Mouse (Mus musculus) frontal cortex, postnatal 14 days (tissue): ENCODE measurements at regions not wholly inside any gene's neighbourhood (a gene's known extent, or its start where the extent isn't known, plus 50 kb on each side); places are given as distances from the start of the nearest gene placed in this dataset.
A peak's percentile ranks its signal among the peaks of the same experiment; 100 is the strongest.

ENCODE experiments used
- DNase-seq, 2 experiments: peaks; one replicate each; pipeline ENCODE4 v3.0.0; 2022; ENCODE audit warnings: low spot score in 2 of 2

DNA sequence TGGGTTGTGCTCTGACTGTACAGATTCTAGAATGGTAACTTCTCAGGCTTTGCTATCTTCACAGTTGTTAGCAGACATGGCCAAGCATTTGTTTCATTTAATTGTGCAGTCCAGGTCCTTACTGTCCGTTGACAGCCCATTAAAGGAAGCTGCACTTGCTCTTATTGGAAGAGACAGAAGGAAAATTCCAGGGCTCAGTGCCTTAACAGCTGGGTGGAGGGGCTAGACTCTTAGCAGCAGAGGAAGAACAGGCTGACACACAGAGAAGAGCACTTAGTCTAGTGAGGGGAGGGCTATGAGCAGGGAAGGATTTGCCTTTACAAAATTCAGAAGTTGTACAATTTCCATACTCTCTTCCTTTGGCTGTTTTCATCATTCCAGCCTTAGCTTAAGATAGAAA is 161.5 kb upstream of the Ghitm start:
- no peak for DNase-seq

DNA sequence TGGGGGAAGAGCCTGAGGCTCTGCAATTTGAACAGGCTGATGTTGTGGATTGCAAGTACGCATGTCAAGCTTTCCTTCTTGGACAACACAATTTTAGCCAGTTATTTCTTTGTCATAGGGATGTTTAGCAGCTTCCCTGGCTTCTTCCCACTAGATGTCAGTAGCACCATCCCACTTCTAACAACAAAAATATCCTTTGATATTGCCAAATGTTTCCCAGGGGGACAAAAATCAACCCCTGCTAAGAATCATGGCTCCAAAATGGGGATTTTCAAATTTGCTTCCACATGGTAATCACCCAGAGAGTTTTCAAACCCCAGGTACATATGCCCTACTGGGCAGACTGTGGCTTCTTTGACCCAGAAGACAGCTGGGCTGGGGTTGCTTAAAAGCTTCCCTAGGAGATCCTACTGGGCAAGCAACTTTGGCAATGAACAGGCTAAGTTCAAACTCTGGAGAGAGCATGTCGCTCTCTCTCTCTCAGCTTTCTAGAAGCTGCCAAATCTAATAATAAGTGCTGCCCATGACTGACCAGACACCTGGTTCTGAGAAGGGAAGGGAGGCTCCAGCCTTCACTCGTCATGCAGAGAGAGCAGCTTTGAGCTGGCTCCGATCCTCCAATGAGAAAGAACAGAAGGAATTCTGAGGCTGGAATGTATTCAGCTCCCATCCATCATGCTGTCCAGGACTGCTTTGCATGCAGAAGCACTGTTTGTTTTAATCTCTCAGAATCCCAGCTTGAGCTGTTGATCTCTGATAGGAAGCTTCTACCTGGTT is 157.2 kb upstream of the Ghitm start:
- no peak for DNase-seq

- no peak for DNase-seq
These were observed 149.3 kb upstream of the Ghitm start for GRCm38 (mm10) chr14:37284391-37284790.

DNA sequence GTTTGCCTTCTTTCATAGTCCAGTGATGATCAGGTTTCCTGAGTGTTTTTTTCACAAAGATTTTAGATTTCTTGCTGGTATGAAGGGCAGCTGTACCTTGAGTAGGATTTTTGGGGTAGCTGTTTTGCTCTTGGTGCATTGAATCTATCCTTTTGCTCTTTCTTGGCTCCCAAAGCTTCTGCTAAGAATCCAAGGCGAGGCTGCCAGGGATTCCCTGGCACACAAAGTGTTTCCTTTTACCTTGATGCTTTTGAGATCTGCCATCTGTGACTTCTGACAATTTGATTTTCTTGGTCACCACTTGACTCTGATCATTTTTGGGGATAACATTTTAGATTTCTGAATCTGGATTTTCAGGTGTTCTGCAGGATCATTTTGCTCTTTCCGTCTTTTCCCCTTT is 144.3 kb upstream of the Ghitm start:
- DNase-seq, result no peak

- DNase-seq, result peak; percentile 9 to 19
These were observed 141.9 kb upstream of the Ghitm start for GRCm38 (mm10) chr14:37276728-37277695.

- no peak for DNase-seq
These were observed 137.0 kb upstream of the Ghitm start for GRCm38 (mm10) chr14:37272063-37272462.

DNA sequence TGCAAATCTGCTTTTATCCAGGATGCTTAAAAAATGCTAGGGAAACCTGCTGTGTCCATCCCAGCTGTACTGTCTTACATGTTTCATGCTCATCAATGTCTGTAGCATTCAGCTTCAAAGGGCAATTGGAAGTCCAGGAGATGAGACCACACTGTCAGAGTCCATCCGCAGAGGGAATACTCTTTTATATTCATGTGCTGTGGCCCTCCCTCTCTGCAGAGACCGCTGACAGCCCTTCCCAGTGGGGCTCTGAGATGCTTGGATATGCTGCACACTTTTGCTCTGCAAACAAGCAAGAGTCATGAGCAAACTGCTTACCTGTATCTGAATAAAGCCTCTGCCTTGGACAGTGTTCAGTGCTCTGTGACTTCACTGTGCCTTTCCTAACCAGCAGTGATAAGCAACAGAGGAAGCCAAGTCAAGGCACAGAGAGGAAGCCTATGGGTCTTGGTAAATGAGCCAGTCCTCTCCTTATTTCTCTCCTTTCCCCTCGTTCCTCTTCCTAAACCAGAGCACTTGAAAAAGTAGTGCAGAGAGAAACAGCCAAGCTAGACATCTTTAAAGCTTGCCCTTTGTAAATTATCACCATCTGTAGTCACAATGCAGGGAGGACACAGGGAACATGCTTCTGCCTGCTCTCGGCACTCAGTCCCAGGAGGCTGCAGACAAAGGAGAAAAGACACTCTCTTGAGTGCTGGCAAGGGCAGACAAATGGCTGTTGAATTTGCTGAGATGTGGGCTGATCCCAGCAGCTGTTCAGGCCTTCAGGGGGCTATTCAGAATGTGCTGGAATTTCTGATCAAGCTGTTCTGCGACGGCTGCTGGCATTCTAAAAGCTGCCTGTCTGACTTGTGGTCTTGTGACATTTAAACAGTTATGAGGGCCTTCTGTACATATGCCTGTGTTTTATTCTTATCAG is 136.2 kb upstream of the Ghitm start:
- no peak for DNase-seq

DNA sequence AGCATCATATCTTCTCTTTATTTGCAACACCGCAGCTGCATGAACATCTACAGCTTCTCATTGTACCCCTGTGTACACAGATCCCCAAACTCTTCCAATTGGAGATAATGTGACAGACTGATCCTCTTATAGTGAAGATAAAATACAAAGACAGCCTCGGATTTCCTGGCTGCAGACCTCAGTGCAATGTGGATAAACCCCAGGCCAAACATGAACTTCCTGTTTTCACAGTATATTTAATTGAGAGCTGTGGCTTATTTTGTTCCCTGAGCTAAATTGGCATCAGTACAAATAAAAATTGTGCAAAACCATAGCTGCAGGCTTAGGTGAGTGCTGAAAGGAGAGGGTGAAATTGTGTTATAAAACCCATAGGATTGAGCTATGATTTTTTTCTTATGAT is 134.8 kb upstream of the Ghitm start:
- no peak for DNase-seq

DNA sequence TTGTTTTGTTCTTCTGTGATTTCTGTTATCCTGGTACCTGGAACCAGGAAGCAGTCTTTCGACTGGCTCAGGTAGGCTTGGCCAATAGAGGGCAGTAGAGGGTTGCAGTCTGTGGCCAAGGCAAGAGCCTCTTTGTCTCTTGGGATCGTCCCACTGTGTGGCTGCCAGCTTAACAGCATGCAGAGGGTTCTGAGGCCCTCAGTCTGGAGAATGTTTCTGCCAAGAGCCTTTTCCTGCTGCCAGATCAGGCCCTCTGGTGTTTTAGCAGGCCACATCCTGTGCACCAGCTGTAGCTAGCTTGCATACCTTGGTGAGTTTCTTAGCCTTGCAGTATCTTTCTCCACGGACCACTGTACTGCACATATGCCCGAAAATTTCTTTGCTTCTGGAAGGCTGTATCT is 103.6 kb upstream of the Ghitm start:
- DNase-seq, result peak; percentile 28 to 48

DNA sequence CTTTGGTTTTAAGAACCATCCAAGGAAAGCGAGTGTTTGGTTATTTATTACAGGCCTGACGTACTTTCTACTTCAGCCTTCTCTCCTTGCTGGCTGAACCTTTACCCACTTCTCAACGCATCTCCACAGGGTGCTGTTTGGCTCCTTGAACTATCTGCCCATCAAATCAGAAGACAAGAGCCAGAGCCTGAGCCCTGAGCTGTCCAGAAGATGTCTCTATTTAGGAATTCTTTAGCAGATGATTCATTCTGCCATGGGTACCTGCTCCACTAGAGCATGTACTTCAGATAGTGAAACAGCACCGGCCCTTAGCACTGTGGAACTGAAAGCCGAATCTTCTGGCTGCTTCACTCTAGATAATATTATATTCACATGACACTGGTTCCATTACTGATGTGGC is 102.1 kb upstream of the Ghitm start:
- DNase-seq, result no peak

DNA sequence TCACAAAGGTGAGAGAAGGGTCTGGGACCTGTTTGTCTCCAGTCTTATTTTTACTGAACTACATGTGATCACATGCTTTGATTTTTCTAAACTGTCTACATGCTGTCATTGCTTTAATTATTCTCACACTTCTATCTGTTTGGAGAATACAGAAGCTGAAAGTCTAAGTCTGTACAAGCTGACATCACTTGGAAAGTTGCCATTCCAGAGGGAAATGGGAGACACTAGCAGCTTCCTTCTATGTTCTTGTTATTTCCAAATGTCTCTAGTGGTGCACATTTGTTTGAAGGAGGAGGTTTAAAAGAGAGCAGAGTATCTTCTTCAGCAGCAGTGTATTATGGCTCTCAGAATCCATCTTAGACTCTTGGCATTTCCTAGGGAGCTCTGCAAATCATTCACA is 73.2 kb upstream of the Ghitm start:
- no peak for DNase-seq

- DNase-seq, result no peak
These were observed 54.7 kb upstream of the Ghitm start for GRCm38 (mm10) chr14:37189795-37190194.
